Mouse (Mus musculus): ENCODE results near the gene Wnt5b. TPM values are rescaled to one million over a fixed set of nuclear protein-coding genes. Genes with fewer than 3 reads are reported as not detected.

Gene Wnt5b
- polyA plus RNA-seq, 1 experiment, result 4.0 TPM

DNA sequence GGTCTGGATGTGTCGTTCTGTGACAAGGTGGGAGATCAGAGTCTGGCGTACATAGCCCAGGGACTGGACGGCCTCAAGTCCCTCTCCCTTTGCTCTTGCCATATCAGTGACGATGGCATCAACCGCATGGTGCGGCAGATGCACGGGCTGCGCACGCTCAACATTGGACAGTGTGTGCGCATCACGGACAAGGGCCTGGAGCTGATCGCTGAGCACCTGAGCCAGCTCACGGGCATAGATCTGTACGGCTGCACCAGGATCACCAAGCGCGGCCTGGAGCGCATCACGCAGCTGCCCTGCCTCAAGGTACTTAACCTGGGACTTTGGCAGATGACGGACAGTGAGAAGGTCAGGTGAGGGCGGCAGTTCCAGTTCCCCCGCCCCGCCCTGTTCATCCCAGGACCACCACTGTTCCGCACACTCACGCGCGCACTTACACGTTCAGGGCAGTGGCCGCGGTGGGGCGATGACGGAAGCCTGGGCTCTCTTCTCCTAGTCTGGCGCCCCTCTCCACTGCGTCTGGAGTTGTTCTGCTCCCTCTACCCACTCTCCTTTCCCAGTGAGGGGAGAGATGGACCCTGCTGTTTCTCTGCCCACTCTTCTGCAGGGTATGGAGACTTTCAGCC, 63.3 kb downstream of the Wnt5b start:
- Histone ChIP-seq H3K4me3 (ENCODE audit: insufficient read depth, low read length) (peak overlapping the region; percentile 67), H3K27ac (ENCODE audit: insufficient read depth, low read length) (no peak overlapping the region), H3K4me1 (ENCODE audit: control insufficient read depth, insufficient read depth, low read length) (peaks cover 11% of the 10 kb centered on the region)
- TF ChIP-seq CTCF (IDR thresholded peaks at IDR 0.05; ENCODE audit: borderline replicate concordance, insufficient read depth, low read length) (no peak), POLR2A (IDR thresholded peaks at IDR 0.05; ENCODE audit: low read depth, low read length) (no peak)

DNA sequence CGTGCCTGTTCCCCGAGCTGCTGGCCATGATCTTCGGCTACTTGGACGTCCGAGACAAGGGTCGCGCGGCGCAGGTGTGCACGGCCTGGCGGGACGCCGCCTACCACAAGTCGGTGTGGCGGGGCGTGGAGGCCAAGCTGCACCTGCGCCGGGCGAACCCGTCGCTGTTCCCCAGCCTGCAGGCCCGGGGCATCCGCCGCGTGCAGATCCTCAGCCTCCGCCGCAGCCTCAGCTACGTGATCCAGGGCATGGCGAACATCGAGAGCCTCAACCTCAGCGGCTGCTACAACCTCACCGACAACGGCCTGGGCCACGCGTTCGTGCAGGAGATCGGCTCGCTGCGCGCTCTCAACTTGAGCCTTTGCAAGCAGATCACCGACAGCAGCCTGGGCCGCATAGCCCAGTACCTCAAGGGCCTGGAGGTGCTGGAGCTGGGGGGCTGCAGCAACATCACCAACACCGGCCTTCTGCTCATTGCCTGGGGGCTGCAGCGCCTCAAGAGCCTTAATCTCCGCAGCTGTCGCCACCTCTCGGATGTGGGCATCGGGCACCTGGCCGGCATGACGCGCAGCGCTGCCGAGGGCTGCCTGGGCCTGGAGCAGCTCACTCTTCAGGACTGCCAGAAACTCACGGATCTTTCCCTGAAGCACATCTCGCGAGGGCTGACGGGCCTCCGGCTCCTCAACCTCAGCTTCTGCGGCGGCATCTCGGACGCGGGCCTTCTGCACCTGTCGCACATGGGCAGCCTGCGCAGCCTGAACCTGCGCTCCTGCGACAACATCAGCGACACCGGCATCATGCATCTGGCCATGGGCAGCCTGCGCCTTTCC, 64.1 kb downstream of the Wnt5b start:
- peak; percentile 39; the same call in 1 of the 2 replicates for TF ChIP-seq POLR2A (IDR thresholded peaks at IDR 0.05; ENCODE audit: low read depth, low read length)
- TF ChIP-seq CTCF (IDR thresholded peaks at IDR 0.05; ENCODE audit: borderline replicate concordance, insufficient read depth, low read length), result no peak
- Histone ChIP-seq H3K27ac (ENCODE audit: insufficient read depth, low read length) (0 out of 2 replicates have a peak overlapping the region, but pooled peaks have one; percentile 17), H3K4me3 (ENCODE audit: insufficient read depth, low read length) (peak overlapping the region; percentile 67), H3K4me1 (ENCODE audit: control insufficient read depth, insufficient read depth, low read length) (peaks cover 11% of the 10 kb centered on the region)

DNA sequence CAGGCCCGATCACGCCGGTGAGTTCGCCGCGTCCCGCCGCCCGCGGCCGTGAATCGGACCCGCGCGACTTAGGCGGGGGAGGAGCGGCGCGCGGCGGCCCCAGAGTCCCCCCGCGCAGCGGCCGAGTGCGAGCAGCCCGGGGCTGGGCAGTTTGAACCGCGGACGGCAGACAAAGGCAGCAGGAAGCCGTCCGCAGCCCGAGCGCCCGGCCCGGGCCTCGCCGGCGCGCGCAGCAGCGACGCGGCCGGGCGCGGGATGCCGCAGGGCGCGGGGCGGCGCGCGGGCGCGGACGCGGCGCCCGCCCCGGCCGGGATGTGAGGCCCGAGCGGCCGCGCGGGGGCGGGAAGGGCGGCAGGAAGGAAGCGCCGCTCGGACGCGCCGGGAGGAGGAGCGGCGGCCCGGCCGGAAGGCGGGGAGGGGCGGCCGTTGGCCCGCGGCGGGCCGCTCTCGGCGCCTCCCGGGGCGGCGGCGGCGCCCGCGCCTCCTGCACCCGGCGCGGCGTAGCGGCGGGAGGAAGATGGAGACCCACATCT, 64.7 kb downstream of the Wnt5b start, which contains the start of gene Fbxl14:
Gene Fbxl14, plus strand, starts transcription at position 326 of the 533 bp plus-strand sequence.
- TF ChIP-seq POLR2A (IDR thresholded peaks at IDR 0.05; ENCODE audit: low read depth, low read length) (peak; percentile 1; the same call in 1 of the 2 replicates), CTCF (IDR thresholded peaks at IDR 0.05; ENCODE audit: borderline replicate concordance, insufficient read depth, low read length) (no peak)
- Histone ChIP-seq H3K4me1 (ENCODE audit: control insufficient read depth, insufficient read depth, low read length) (peaks cover 11% of the 10 kb centered on the region), H3K27ac (ENCODE audit: insufficient read depth, low read length) (peak within 1 kb of the TSS; percentile 96), H3K4me3 (ENCODE audit: insufficient read depth, low read length) (peak within 1 kb of the TSS; percentile 68)

DNA sequence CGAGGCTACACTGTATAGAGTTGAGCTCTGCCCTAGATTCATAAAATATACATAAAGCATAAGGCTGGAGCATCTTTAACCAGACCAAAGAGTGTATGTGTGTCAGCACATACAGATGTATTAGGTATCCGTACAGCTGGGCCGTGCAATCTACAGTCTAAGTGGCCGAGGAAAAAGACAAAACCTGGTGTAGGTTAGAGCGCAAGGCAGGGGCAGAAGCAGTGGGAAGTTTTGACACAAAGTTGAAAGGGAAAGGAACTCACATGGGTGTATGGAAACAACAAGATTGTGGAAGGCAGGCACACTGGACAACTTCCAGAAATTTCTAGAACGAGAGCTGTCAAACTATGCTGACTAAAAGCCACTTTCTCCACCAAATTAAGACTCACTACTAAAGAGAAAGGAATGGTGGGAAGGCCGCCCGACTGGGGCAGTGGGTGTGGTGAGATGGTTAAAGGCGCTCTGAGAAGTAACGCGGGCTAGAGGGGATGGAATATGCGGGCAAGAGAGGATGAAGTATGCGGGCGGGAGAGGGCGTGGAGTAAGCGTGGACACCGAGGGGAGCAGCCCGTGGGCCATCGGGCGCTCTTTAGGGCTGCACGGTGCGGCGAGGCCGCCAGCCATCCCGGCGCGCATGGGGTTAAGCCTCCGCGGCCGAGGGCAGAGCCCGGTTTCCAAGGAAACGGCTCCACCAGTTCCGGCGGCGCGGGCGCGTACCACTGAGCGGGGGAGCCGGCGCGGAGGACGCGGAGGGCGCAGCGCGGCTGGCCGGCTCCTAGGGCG, 65.4 kb downstream of the Wnt5b start:
- Histone ChIP-seq H3K4me1 (ENCODE audit: control insufficient read depth, insufficient read depth, low read length) (peaks cover 11% of the 10 kb centered on the region), H3K4me3 (ENCODE audit: insufficient read depth, low read length) (peak overlapping the region; percentile 68), H3K27ac (ENCODE audit: insufficient read depth, low read length) (peak overlapping the region; percentile 96)
- peak; percentile 41 for TF ChIP-seq POLR2A (IDR thresholded peaks at IDR 0.05; ENCODE audit: low read depth, low read length)
- TF ChIP-seq CTCF (IDR thresholded peaks at IDR 0.05; ENCODE audit: borderline replicate concordance, insufficient read depth, low read length), result no peak

DNA sequence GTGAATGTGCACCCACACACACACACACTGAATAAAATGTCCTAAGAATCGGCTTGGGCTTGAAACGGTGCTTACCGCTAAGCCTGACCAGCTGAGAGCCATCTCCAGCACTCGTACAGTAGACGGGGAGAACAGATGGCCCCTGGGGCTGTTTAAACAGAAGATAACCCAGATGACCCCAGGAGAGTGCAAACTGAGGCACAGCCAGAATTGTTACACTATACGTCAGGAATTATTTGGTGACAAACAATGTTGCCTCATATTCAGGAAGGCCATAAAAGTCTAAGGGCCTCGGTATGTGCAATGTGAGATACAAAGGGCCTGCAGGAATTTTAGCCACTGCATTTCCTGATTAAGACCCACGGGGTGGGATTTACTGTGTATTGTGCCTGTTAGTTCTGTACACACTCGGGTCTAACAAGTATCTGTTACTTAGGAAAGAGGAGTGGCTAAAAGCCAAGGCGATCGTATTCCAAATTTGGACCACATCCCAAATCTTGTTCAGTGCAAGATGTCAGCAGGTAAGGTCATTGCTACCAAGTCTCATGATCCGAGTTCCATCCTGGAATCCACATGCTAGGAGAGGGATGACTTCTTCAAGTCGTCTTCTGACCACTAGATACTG, 66.3 kb downstream of the Wnt5b start:
- TF ChIP-seq CTCF (IDR thresholded peaks at IDR 0.05; ENCODE audit: borderline replicate concordance, insufficient read depth, low read length) (no peak), POLR2A (IDR thresholded peaks at IDR 0.05; ENCODE audit: low read depth, low read length) (no peak)
- Histone ChIP-seq H3K4me3 (ENCODE audit: insufficient read depth, low read length) (no peak overlapping the region), H3K27ac (ENCODE audit: insufficient read depth, low read length) (peak overlapping the region; percentile 51)

DNA sequence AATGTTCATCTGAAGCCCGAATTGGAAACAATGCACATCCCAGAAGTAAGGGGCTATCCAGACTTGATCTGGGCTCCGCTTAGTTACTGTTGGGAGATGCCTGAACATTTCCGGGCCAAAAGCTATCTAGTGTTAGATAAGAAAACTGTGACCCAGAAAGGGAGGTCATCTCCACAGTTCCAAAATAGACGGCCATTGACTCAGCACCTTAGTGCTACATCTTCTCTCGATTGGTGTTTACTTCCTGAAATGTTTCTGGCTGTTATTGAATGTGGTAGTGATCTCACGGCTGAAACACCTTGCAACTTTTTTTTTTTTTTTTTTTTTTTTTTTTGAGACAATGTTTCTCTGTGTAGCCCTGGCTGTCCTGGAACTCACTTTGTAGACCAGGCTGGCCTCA, 68.2 kb downstream of the Wnt5b start:
- Histone ChIP-seq H3K4me1 (ENCODE audit: control insufficient read depth, insufficient read depth, low read length) (peaks cover 7% of the 10 kb centered on the region), H3K4me3 (ENCODE audit: insufficient read depth, low read length) (no peak overlapping the region), H3K27ac (ENCODE audit: insufficient read depth, low read length) (no peak overlapping the region)
- no peak for TF ChIP-seq POLR2A (IDR thresholded peaks at IDR 0.05; ENCODE audit: low read depth, low read length)
- no peak for TF ChIP-seq CTCF (IDR thresholded peaks at IDR 0.05; ENCODE audit: borderline replicate concordance, insufficient read depth, low read length)

More for the DNA sequence above, 66.3 kb downstream of the Wnt5b start:
- H3K4me1 ChIP-seq (ENCODE audit: control insufficient read depth, insufficient read depth, low read length), result peaks cover 7% of the 10 kb centered on the region

DNA sequence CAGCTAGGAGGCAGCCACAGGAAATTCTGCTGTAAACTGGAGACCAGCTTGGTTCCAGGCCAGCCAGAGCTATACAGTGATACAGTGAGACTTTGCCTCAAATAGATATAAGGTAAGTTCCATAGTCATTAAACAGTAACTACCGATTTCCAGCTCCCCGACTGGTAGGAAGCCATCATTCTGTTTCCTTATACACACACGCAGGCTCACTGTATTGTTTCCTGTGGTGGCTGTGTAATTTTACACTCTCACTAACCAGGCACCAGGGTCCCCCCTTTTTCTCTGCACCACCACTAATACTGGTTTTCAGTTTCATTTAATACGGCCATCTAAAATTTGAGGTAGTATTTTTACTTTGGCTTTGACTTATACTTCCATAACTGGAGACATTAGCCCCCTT, 70.2 kb downstream of the Wnt5b start:
- no peak overlapping the region for H3K4me3 ChIP-seq (ENCODE audit: insufficient read depth, low read length)
- no peak for TF ChIP-seq POLR2A (IDR thresholded peaks at IDR 0.05; ENCODE audit: low read depth, low read length)
- TF ChIP-seq CTCF (IDR thresholded peaks at IDR 0.05; ENCODE audit: borderline replicate concordance, insufficient read depth, low read length), result no peak
- H3K27ac ChIP-seq (ENCODE audit: insufficient read depth, low read length), result no peak overlapping the region
- peaks cover 7% of the 10 kb centered on the region for H3K4me1 ChIP-seq (ENCODE audit: control insufficient read depth, insufficient read depth, low read length)

DNA sequence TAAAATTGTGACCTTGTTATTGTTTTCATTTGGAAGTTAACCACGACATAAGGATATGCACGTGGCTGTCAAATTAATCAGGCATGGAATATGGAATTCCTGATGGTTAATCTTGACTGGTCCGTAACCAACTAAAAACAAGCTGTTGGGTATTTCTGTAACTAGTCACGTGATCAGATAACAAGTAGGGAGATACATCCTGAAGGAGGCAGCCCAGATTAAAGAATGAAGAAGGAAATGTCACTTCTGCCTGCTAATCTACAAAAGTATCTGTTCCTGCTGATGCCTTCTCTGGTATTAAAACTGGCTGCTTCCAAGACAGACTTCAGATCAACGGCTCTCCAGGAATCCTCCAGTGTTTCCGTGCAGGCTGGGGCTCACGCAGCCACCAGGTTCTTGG, 70.7 kb downstream of the Wnt5b start:
- peaks cover 7% of the 10 kb centered on the region for H3K4me1 ChIP-seq (ENCODE audit: control insufficient read depth, insufficient read depth, low read length)
- H3K4me3 ChIP-seq (ENCODE audit: insufficient read depth, low read length), result no peak overlapping the region
- H3K27ac ChIP-seq (ENCODE audit: insufficient read depth, low read length), result no peak overlapping the region
- TF ChIP-seq POLR2A (IDR thresholded peaks at IDR 0.05; ENCODE audit: low read depth, low read length) (no peak), CTCF (IDR thresholded peaks at IDR 0.05; ENCODE audit: borderline replicate concordance, insufficient read depth, low read length) (no peak)

DNA sequence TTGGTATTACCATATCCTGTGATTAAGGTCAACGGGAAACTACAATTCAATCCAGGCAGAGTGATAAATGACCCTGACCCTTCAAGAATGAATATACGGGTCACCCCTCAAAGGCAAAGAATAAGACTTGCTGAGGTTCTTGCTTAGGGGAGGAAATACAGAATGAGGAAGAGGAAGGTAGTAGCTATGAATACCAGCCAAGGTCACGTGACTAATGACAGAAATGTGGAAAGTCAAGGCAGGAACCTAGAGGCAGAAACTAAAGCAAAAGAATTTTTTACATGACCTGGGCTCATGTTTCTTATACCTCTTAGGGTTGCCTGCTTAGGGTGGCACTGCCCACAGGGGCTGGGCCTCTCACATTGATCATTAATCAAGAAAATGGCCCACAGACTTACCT, 71.4 kb downstream of the Wnt5b start:
- H3K4me1 ChIP-seq (ENCODE audit: control insufficient read depth, insufficient read depth, low read length), result peaks cover 4% of the 10 kb centered on the region; the same call in 1 of the 2 replicates
- TF ChIP-seq POLR2A (IDR thresholded peaks at IDR 0.05; ENCODE audit: low read depth, low read length), result no peak
- no peak for TF ChIP-seq CTCF (IDR thresholded peaks at IDR 0.05; ENCODE audit: borderline replicate concordance, insufficient read depth, low read length)
- H3K4me3 ChIP-seq (ENCODE audit: insufficient read depth, low read length), result no peak overlapping the region
- H3K27ac ChIP-seq (ENCODE audit: insufficient read depth, low read length), result no peak overlapping the region

Data from embryonic fibroblast, embryonic 13.5 days (primary cell).